Mouse (Mus musculus): ENCODE data around the gene Xirp1.

GRCm38 (mm10) chr9:120021164-120021563, 2.2 kb downstream of the Xirp1 start:
- no peak for TF ChIP-seq POLR2A (IDR thresholded peaks at IDR 0.05; ENCODE audit: control insufficient read depth, low read depth, low read length)
- TF ChIP-seq CTCF (IDR thresholded peaks at IDR 0.05; ENCODE audit: control insufficient read depth, insufficient read depth, insufficient replicate concordance, low read depth, low read length), result no peak

Measured in testis, adult 2 months (tissue).